Mouse (Mus musculus): ENCODE results near the gene Smarcc1.

DNA sequence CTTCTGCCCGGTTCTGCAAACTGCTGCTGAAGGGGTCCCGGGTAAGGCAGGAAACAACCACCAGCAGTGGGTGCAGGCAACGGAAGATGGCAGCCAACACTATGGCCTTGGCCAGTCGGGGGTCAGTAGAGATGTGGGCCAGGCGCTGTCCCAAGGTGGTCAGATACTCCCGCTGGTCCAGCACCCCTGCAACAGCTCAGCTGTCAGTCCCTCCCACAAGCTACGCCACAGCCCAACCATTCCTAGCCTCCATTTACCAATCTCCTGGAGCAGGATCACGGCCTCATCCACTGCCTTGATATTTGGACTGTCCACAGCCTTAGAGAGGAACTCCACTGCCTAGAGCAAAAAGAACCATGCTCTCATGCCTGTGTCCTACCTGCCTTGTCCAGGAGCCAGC lies 31.8 kb upstream of the Smarcc1 start:
- TF ChIP-seq CTCF (IDR thresholded peaks at IDR 0.05; ENCODE audit: control insufficient read depth, insufficient read depth, low read length) = no peak
- no peak for TF ChIP-seq POLR2A (IDR thresholded peaks at IDR 0.05; ENCODE audit: borderline replicate concordance, control insufficient read depth, low read depth, low read length)

Measured in bone marrow, adult 2 months (tissue).